Mouse (Mus musculus) testis, postnatal 14 days (tissue): Measurements from ENCODE around the gene Ndufs1.
"Not testable (repeated sequence)": the region's sequence is repeated elsewhere in the genome, so short reads cannot be mapped to it uniquely, and the experiment has no call there.

Experiments
- DNase-seq: peaks from one replicate; pipeline ENCODE4 v3.0.0; 2021; ENCODE audit warnings: low spot score

The Ndufs1 gene

DNA sequence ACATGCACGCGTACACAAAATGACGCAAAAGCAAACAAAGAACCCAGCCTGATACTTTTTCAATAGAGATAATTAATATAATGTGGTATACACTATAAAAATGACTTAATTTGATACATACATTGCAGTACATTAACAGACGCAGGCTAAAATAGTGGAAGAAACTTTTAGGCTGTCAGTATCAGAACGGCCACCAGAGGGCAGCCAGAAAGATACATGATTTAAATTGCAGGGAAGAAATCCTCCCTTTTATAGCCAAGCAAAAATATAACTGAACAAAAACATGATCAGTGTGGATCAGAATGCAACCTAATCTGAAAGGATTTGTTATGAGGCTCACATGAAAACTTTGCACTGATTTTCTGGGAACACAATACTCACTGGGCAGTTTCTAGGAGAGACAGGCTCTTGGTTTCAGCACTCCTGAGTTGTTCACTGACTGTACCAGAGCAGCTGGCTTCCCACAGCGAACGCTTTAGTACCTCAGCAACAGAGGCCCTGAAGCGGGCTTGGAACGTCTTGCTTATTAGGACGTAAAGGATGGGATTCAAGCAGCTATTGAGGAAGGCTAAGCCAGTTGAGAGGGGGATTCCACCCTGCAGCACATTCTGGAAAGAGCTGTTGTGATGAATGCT lies 6.1 kb upstream of the Ndufs1 start:
- no peak for DNase-seq

- peak; percentile 54 for DNase-seq
Measured at GRCm38 (mm10) chr1:63182212-63182611, 5.6 kb upstream of the Ndufs1 start.

GRCm38 (mm10) chr1:63181480-63181879 lies 4.8 kb upstream of the Ndufs1 start:
- no peak for DNase-seq

DNA sequence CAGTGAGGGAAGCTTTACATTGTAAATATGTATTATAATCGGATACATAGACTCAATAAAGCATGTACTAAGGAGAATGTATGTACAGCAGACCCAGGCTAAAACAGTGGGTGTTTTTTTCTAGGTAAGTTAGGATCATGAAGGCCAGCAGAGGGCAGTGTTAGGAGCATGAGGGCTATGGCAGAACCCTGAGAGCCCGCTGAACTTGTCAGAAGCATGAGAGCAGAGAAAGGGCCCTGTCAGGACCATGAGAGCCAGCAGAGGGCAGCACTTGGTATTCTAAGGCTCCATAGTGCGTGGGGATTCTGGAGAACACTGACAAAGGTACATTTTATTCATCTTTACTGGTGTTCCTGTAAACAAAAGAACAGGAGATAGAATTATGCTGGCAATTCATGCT lies 4.4 kb upstream of the Ndufs1 start:
- peak; percentile 80 for DNase-seq

DNA sequence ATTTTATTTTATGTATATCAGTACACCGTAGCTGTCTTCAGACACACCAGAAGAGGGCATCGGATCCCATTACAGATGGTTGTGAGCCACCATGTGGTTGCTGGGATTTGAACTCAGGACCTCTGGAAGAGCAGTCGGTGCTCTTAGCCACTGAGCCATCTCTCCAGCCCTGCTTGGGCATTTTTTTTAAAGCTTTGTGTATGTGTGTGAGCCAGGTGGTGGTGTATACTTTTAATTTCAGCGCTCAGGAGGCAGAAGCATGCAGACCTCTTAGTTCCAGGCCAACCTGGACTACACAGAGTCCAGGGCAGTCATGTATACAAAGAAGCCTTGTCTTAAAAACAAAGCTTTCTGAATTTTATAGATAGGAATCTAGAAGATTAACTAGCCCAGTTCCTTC lies 3.9 kb upstream of the Ndufs1 start:
- DNase-seq, result not testable (repeated sequence)

GRCm38 (mm10) chr1:63180122-63180521 lies 3.5 kb upstream of the Ndufs1 start:
- DNase-seq, result no peak

DNA sequence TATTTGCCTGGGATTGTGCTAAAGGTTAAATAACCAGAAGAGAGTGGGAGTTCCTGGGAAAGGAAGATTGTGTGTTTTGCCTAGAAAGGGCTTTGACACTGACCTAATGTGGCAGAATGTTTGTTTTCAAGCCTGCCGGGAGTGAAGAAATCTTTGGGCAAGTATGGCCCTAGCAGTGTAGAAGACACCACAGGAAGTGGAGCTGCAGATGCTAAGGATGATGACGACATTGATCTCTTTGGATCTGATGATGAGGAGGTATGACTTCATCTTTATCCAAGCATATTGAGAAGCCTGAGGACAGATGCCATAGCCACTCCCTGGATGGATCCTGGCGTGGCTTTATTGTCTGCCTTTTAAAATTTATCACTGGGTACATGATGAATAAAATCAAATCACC lies 1.7 kb upstream of the Ndufs1 start:
- DNase-seq, result no peak

DNA sequence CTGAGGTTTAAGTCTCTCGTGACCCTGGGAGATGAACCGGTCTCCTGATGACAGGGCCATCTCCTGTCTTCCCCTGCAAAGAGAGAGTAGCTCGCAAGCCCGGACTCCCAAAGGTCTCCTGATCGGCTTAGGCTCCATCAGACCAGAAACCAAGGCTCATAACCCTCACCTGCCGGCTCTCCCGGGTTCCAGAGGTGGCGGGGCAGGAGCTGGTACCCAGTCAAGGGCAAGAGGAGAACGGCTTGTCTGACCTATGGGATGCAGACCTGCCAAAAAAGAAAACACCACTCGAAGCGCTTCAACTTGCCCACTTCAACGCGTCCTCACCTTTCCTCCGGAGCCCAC lies 402 bp downstream of the Ndufs1 start:
- DNase-seq, result no peak

- no peak for DNase-seq
Measured at GRCm38 (mm10) chr1:63175853-63176252, 780 bp downstream of the Ndufs1 start.

- DNase-seq, result no peak
Measured at GRCm38 (mm10) chr1:63168638-63169037, 8.0 kb downstream of the Ndufs1 start.

DNA sequence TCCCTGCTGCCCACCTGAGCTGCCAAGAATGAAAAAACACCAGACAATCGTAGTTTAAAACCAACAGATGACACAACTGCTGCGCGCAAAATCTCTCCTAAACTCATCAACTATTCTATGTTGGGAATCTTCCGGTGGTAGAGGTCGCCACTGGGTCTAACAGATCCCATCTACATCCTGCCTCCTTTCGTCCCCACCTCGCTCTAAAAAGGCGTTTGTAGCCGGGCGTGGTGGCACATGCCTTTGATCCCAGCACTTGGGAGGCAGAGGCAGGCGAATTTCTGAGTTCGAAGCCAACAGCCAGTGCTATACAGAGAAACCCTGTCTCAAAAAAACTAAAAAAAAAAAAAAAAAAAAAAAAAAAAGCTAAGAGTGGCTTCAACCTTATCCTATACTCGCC lies 36.4 kb downstream of the Ndufs1 start:
- DNase-seq, result no peak

- DNase-seq, result not testable (repeated sequence)
Measured at GRCm38 (mm10) chr1:63138586-63138985, 38.0 kb downstream of the Ndufs1 start.

- no peak for DNase-seq
Measured at GRCm38 (mm10) chr1:63137971-63138370, 38.7 kb downstream of the Ndufs1 start.

GRCm38 (mm10) chr1:63134530-63134929 lies 42.1 kb downstream of the Ndufs1 start:
- no peak for DNase-seq

- DNase-seq, result no peak
Measured at GRCm38 (mm10) chr1:63131766-63132165, 44.9 kb downstream of the Ndufs1 start.

GRCm38 (mm10) chr1:63130883-63131282 lies 45.8 kb downstream of the Ndufs1 start:
- DNase-seq, result no peak

DNA sequence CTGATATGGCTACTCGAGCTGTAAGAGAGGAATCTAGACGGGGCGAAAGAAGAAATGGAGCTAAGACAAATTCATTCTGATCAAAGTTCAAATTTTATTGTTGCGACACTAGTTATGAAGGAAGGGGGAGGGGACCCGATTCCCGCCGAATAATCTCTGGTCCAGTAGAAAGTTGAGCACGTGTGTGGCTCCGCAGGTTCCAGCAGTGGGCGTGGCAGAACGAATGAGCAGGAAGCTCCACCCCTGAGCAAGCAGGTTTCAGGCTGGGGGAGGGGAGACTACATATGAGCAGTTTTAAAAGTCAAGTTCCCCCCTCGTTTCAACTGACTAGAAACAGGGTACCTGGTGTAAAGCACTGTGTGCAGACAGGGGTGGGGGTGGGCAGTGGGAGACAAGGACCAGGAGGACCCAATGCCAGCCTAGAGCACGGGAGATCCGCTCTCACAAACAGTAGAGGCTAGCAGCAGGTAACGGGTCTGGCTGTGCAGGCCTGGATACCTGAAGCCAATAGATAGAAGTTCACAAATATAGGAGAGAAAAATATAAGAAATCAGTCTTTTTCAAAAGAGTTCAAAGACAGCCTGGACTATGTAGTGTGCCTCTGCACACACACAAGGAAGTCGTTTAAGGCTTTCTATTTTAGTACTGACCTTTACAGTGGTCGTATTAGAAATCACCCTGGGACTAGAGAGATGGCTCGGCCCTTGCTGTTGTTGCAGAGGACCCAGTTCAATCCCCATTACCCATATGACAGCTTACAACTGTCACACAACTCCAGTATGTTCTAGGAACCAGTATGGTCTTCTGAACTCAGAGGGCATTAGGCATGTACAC lies 46.6 kb downstream of the Ndufs1 start:
- no peak for DNase-seq

GRCm38 (mm10) chr1:63129273-63129672 lies 47.4 kb downstream of the Ndufs1 start:
- DNase-seq, result no peak

GRCm38 (mm10) chr1:63126206-63126605 lies 50.4 kb downstream of the Ndufs1 start:
- DNase-seq, result no peak

DNA sequence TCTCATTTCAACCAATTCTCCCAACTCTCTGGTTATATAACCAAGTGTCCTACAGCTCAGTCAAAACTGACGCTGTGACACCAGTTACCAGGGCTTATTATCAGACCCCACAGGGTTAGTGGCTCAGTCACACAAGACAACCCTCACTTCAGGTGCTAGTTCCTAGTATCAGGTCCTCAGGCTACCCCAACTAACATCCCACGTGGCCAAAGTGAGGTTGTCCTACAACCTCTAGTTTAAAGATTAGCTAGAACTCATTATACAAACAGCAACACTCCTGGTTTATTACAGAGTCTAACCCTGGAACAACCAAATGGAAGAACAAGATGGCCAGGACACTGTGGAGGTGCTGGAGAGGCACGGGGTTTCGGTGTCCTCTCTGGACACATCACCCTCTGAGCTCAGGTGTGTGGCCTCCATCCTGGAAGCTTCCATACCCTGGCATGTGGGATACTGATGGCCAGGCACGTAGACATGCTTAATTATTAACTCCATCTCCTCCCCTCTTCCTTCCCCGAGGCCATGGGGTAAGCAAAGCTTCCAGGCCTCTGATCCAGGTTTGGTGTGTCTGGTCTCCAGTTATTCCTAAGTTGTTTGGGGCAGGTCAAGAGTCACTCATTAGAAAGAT lies 52.7 kb downstream of the Ndufs1 start:
- DNase-seq, result no peak

DNA sequence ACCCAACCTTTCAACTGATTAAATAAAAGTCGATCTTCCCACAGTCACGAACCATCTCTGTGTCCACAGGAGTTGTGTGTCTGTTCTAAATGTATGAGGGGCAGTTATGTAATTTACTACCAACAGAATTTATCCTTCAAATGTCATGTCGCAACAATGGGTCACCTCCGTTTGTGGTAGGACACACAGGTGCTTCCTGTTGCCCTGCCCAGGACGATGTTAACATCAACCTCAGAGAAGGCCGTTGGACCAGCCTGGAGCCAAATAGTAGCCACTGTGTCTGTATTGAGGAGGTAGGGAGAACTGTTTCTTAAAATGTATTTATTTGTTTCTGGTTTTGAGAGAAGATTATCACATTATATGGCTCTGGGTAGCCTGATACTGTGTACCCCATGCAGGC lies 54.6 kb downstream of the Ndufs1 start:
- DNase-seq, result no peak

DNA sequence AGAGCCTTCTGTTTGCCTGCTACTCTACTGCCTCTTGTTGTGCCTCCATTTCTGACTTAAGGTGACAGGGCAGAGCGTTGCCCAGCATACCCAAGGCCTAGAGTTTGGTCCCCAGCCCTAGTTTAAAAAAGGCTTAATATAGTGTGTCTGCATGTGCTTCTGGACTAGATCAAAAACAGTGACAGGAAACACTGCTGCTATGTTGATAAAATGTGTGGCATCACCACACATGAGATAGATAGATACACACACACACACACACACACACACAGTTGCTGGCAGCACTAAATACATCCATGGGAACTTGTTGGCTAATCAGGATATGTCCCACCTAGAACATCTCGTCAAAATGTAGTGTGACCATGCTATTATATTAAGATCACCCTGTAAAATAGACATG lies 56.3 kb downstream of the Ndufs1 start:
- no peak for DNase-seq

DNA sequence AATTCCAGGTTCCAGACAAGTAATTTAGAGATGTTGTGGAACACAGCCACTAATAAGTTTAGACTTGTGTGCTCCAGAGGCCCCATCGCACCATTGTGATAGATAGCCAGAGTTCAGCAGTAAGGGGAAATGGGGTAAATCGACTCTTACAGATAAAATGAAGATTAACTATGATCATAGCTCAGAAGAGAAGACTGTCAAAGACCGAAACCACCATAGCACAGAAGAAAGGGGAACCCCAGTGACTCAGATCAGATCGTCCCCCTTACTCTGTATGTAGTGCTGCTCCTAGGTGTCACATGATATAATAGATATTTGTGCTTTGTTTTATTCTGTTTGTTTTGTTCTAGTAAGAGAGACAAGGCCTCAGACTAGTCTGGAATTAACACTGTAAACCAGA lies 57.0 kb downstream of the Ndufs1 start:
- no peak for DNase-seq
